Mouse (Mus musculus) T-cell, adult 2 months (primary cell): ENCODE data around the gene Tubgcp2.

ENCODE experiments used
- DNase-seq: peaks from one replicate; pipeline ENCODE4 v3.0.0; 2022; ENCODE audit warnings: low spot score

Gene Tubgcp2

GRCm38 (mm10) chr7:140036281-140037170 is at the start of gene Tubgcp2, which contains the start of gene Zfp511:
Gene Tubgcp2, minus strand, starts transcription at chr7:140036669.
Gene Zfp511, plus strand, starts transcription at chr7:140036391.
- DNase-seq = peak; percentile 78

- peak; percentile 19 for DNase-seq
Observed at GRCm38 (mm10) chr7:140082242-140082678, 45.8 kb upstream of the Tubgcp2 start, which contains the start of gene Caly. Gene Caly, minus strand, starts transcription at chr7:140082548.

- DNase-seq = no peak
Observed at GRCm38 (mm10) chr7:140081408-140082241, 45.2 kb upstream of the Tubgcp2 start.

GRCm38 (mm10) chr7:140080503-140081156 is 44.2 kb upstream of the Tubgcp2 start:
- peak; percentile 64 for DNase-seq

GRCm38 (mm10) chr7:140078711-140079110 is 42.2 kb upstream of the Tubgcp2 start:
- DNase-seq = peak; percentile 52

- DNase-seq = no peak
Observed at GRCm38 (mm10) chr7:140077698-140078097, 41.2 kb upstream of the Tubgcp2 start.

- no peak for DNase-seq
Observed at GRCm38 (mm10) chr7:140070042-140070711, 33.7 kb upstream of the Tubgcp2 start.

GRCm38 (mm10) chr7:140067397-140067796 is 30.9 kb upstream of the Tubgcp2 start:
- DNase-seq = no peak

- DNase-seq = peak; percentile 59
Observed at GRCm38 (mm10) chr7:140063092-140063491, 26.6 kb upstream of the Tubgcp2 start.

- no peak for DNase-seq
Observed at GRCm38 (mm10) chr7:140062307-140062706, 25.8 kb upstream of the Tubgcp2 start.

- DNase-seq = no peak
Observed at GRCm38 (mm10) chr7:140061832-140062130, 25.3 kb upstream of the Tubgcp2 start.

- DNase-seq = no peak
Observed at GRCm38 (mm10) chr7:140060936-140061831, 24.7 kb upstream of the Tubgcp2 start.

- no peak for DNase-seq
Observed at GRCm38 (mm10) chr7:140059601-140060000, 23.1 kb upstream of the Tubgcp2 start.

- no peak for DNase-seq
Observed at GRCm38 (mm10) chr7:140058528-140058927, 22.1 kb upstream of the Tubgcp2 start.

GRCm38 (mm10) chr7:140057413-140058407 is 21.2 kb upstream of the Tubgcp2 start:
- DNase-seq = no peak

- no peak for DNase-seq
Observed at GRCm38 (mm10) chr7:140054124-140054523, 17.7 kb upstream of the Tubgcp2 start.

- no peak for DNase-seq
Observed at GRCm38 (mm10) chr7:140049115-140049689, 12.7 kb upstream of the Tubgcp2 start.

- no peak for DNase-seq
Observed at GRCm38 (mm10) chr7:140048361-140049114, 12.1 kb upstream of the Tubgcp2 start, which contains the start of gene Msx3. Gene Msx3, minus strand, starts transcription at chr7:140049089.
